Mouse (Mus musculus) cerebellum, adult 11-12 months (tissue): ENCODE measurements at regions not wholly inside any gene's neighbourhood (a gene's known extent, or its start where the extent isn't known, plus 50 kb on each side); places are given as distances from the start of the nearest gene placed in this dataset.

Source experiments
- DNase-seq: peaks from one replicate; pipeline ENCODE4 v3.0.0; 2022

GRCm38 (mm10) chr10:12083961-12084360, 740.8 kb downstream of the Epm2a start:
- peak; percentile 21 for DNase-seq

- no peak for DNase-seq
Observed at GRCm38 (mm10) chr10:12092521-12092920, 749.3 kb downstream of the Epm2a start.

GRCm38 (mm10) chr10:12096678-12097077, 753.5 kb downstream of the Epm2a start:
- no peak for DNase-seq

GRCm38 (mm10) chr10:12107001-12107418, 762.2 kb downstream of the Utrn start:
- no peak for DNase-seq

GRCm38 (mm10) chr10:12111720-12112119, 757.4 kb downstream of the Utrn start:
- no peak for DNase-seq

GRCm38 (mm10) chr10:12115767-12116166, 753.4 kb downstream of the Utrn start:
- no peak for DNase-seq

- no peak for DNase-seq
Observed at GRCm38 (mm10) chr10:12116662-12117303, 752.4 kb downstream of the Utrn start.

GRCm38 (mm10) chr10:12124272-12124671, 744.9 kb downstream of the Utrn start:
- DNase-seq: no peak

GRCm38 (mm10) chr10:12129486-12129885, 739.7 kb downstream of the Utrn start:
- no peak for DNase-seq

- DNase-seq: no peak
Observed at GRCm38 (mm10) chr10:12144691-12145090, 724.5 kb downstream of the Utrn start.

- DNase-seq: no peak
Observed at GRCm38 (mm10) chr10:12146942-12147537, 722.1 kb downstream of the Utrn start.

GRCm38 (mm10) chr10:12170243-12170642, 698.9 kb downstream of the Utrn start:
- no peak for DNase-seq

- no peak for DNase-seq
Observed at GRCm38 (mm10) chr10:12174200-12174818, 694.9 kb downstream of the Utrn start.

GRCm38 (mm10) chr10:12175141-12175540, 694.0 kb downstream of the Utrn start:
- DNase-seq: no peak

GRCm38 (mm10) chr10:12177482-12177881, 691.7 kb downstream of the Utrn start:
- no peak for DNase-seq

GRCm38 (mm10) chr10:12180965-12181364, 688.2 kb downstream of the Utrn start:
- no peak for DNase-seq

GRCm38 (mm10) chr10:12186918-12187639, 682.1 kb downstream of the Utrn start:
- no peak for DNase-seq

GRCm38 (mm10) chr10:12187669-12188342, 681.4 kb downstream of the Utrn start:
- DNase-seq: no peak

GRCm38 (mm10) chr10:12190435-12190834, 678.7 kb downstream of the Utrn start:
- no peak for DNase-seq

GRCm38 (mm10) chr10:12207301-12207700, 661.9 kb downstream of the Utrn start:
- no peak for DNase-seq

- DNase-seq: no peak
Observed at GRCm38 (mm10) chr10:12210181-12210580, 659.0 kb downstream of the Utrn start.

GRCm38 (mm10) chr10:12218879-12219278, 650.3 kb downstream of the Utrn start:
- DNase-seq: no peak

GRCm38 (mm10) chr10:12234141-12234540, 635.0 kb downstream of the Utrn start:
- DNase-seq: no peak
